ENCODE assay signal across 8 mouse cellular contexts in the genomic region with DNA sequence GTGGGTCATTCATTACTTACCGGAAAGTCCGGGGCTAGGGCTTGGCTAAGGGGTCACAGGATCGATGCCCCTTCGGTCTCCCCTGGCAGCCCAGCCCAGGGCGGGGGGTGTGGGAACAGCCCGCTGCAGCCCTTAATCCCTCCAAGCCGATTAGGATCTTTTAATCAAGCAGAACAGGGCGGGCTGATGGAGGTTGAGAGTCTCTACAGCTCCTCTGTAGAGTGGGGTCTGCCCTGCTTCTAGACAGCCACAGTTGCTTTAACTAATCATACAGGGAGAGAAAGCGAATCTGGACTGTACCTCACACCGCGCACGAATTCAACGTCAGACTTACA. TPM values are rescaled to one million over a fixed set of nuclear protein-coding genes. Genes with fewer than 3 reads are reported as not detected.
DNase-seq lines count a peak whose midpoint lies in the region; ATAC-seq and TF ChIP-seq lines count a peak whose summit lies in the region.

A gene (minus strand): TSS at position 111 of the 335 bp plus-strand sequence.

- peak within 1 kb of the TSS; percentile 60 for H3K27ac ChIP-seq in kidney, postnatal 0 days
- 0 out of 2 replicates have a peak within 1 kb of the TSS, but pooled peaks have one; percentile 63 for H3K27ac ChIP-seq in embryonic facial prominence, embryonic 14.5 days (replicated peaks; ENCODE audit: low read depth, low read length)
- no peak within 1 kb of the TSS for H3K27ac ChIP-seq in intestine, embryonic 16.5 days (ENCODE audit: low read length)
- H3K27ac ChIP-seq in neural tube, embryonic 14.5 days (ENCODE audit: low read depth, low read length), result peak within 1 kb of the TSS; percentile 67

- no peak for TF ChIP-seq CTCF in kidney, postnatal 0 days (IDR thresholded peaks at IDR 0.05; ENCODE audit: low read depth)

- ATAC-seq in kidney, postnatal 0 days (replicated peaks; ENCODE audit: low FRiP score, low read depth), result no peak
- ATAC-seq in embryonic facial prominence, embryonic 14.5 days (ENCODE audit: low read depth), result no peak
- no peak for ATAC-seq in intestine, embryonic 16.5 days
- ATAC-seq in neural tube, embryonic 14.5 days (ENCODE audit: low read depth), result no peak

- 36% methylated on average over 13 of the region's 13 CpGs for WGBS in kidney, postnatal 0 days
- 18% methylated on average over 13 of the region's 13 CpGs for WGBS in embryonic facial prominence, embryonic 14.5 days
- WGBS in intestine, embryonic 16.5 days, result 24% methylated on average over 13 of the region's 13 CpGs
- 25% methylated on average over 13 of the region's 13 CpGs for WGBS in neural tube, embryonic 14.5 days

- H3K9ac ChIP-seq in kidney, postnatal 0 days (ENCODE audit: low read depth, low read length), result peak within 1 kb of the TSS; percentile 56
- H3K9ac ChIP-seq in embryonic facial prominence, embryonic 14.5 days (ENCODE audit: low read depth, low read length), result peak within 1 kb of the TSS; percentile 60
- peak within 1 kb of the TSS; percentile 60 for H3K9ac ChIP-seq in intestine, embryonic 16.5 days (ENCODE audit: low read depth, low read length)
- peak within 1 kb of the TSS; percentile 58 for H3K9ac ChIP-seq in neural tube, embryonic 14.5 days (replicated peaks; ENCODE audit: low read depth, low read length)

- H3K27me3 ChIP-seq in kidney, postnatal 0 days (ENCODE audit: insufficient read depth, low read length), result 0 out of 2 replicates have a peak, but pooled peaks cover 5% of the 10 kb centered on the region
- H3K27me3 ChIP-seq in embryonic facial prominence, embryonic 14.5 days (replicated peaks; ENCODE audit: control insufficient read depth, insufficient read depth, low read length), result peaks cover 36% of the 10 kb centered on the region
- H3K27me3 ChIP-seq in intestine, embryonic 16.5 days (replicated peaks; ENCODE audit: control insufficient read depth, insufficient read depth, low read length), result peaks cover 16% of the 10 kb centered on the region; the same call in 1 of the 2 replicates
- peaks cover 11% of the 10 kb centered on the region for H3K27me3 ChIP-seq in neural tube, embryonic 14.5 days (ENCODE audit: control insufficient read depth, insufficient read depth, low read length)

- peak within 1 kb of the TSS; percentile 77 for H3K4me2 ChIP-seq in kidney, postnatal 0 days (ENCODE audit: low read length)
- H3K4me2 ChIP-seq in embryonic facial prominence, embryonic 14.5 days (ENCODE audit: low read depth, low read length), result peak within 1 kb of the TSS; percentile 78
- H3K4me2 ChIP-seq in intestine, embryonic 16.5 days (ENCODE audit: low read depth, low read length), result peak within 1 kb of the TSS; percentile 95
- H3K4me2 ChIP-seq in neural tube, embryonic 14.5 days (ENCODE audit: low read depth, low read length), result peak within 1 kb of the TSS; percentile 79

- no peak for DNase-seq in kidney, postnatal 0 days (ENCODE audit: low spot score)
- no peak for DNase-seq in kidney, postnatal 14 days
- DNase-seq in embryonic facial prominence, embryonic 14.5 days (ENCODE audit: low spot score), result no peak
- no peak for DNase-seq in adipocyte (ENCODE audit: low spot score)
- DNase-seq in spleen, postnatal 10 days (ENCODE audit: low spot score in 2 of 2), result no peak
- DNase-seq in cerebellum, adult 9-10 months, result no peak

- H3K36me3 ChIP-seq in kidney, postnatal 0 days (ENCODE audit: insufficient read depth, low read length), result no peaks in the 10 kb centered on the region
- H3K36me3 ChIP-seq in embryonic facial prominence, embryonic 14.5 days (ENCODE audit: control insufficient read depth, insufficient read depth, low read length), result no peaks in the 10 kb centered on the region
- H3K36me3 ChIP-seq in intestine, embryonic 16.5 days (ENCODE audit: control insufficient read depth, insufficient read depth, low read length), result no peaks in the 10 kb centered on the region
- no peaks in the 10 kb centered on the region for H3K36me3 ChIP-seq in neural tube, embryonic 14.5 days (ENCODE audit: control insufficient read depth, insufficient read depth, low read length)

- H3K4me3 ChIP-seq in kidney, postnatal 0 days (replicated peaks; ENCODE audit: low read depth, low read length), result peak within 1 kb of the TSS; percentile 36
- H3K4me3 ChIP-seq in embryonic facial prominence, embryonic 14.5 days (ENCODE audit: low read depth, low read length), result peak within 1 kb of the TSS; percentile 43
- peak within 1 kb of the TSS; percentile 55 for H3K4me3 ChIP-seq in intestine, embryonic 16.5 days (ENCODE audit: low read length)
- H3K4me3 ChIP-seq in neural tube, embryonic 14.5 days (ENCODE audit: low read depth, low read length), result peak within 1 kb of the TSS; percentile 38

- peaks cover 6% of the 10 kb centered on the region; the same call in 1 of the 2 replicates for H3K4me1 ChIP-seq in kidney, postnatal 0 days (replicated peaks; ENCODE audit: insufficient read depth, low read length)
- 0 out of 2 replicates have a peak, but pooled peaks cover 3% of the 10 kb centered on the region for H3K4me1 ChIP-seq in embryonic facial prominence, embryonic 14.5 days (ENCODE audit: control insufficient read depth, insufficient read depth, low read length)
- peaks cover 13% of the 10 kb centered on the region for H3K4me1 ChIP-seq in intestine, embryonic 16.5 days (ENCODE audit: control insufficient read depth, insufficient read depth, low read length)
- H3K4me1 ChIP-seq in neural tube, embryonic 14.5 days (ENCODE audit: control insufficient read depth, insufficient read depth, low read length), result peaks cover 8% of the 10 kb centered on the region; the same call in 1 of the 2 replicates

- H3K9me3 ChIP-seq in kidney, postnatal 0 days (replicated peaks; ENCODE audit: low read length), result no peaks in the 10 kb centered on the region
- H3K9me3 ChIP-seq in embryonic facial prominence, embryonic 14.5 days (ENCODE audit: control insufficient read depth, low read length), result no peaks in the 10 kb centered on the region
- H3K9me3 ChIP-seq in intestine, embryonic 16.5 days (ENCODE audit: control insufficient read depth, low read length), result no peaks in the 10 kb centered on the region
- H3K9me3 ChIP-seq in neural tube, embryonic 14.5 days (ENCODE audit: control insufficient read depth, low read length), result no peaks in the 10 kb centered on the region

RNA-seq across cellular contexts. Expression of the gene that starts here (rescaled TPM):
- polyA plus RNA-seq in kidney, postnatal 0 days (2015; fragmentation: Nextera tagmentation; extraction: Ambion mirVana), result 0.13 and 0.24 TPM in 2 replicates
- 0.15 and 0.33 TPM in 2 replicates for polyA plus RNA-seq in embryonic facial prominence, embryonic 14.5 days (2014; fragmentation: Nextera tagmentation; extraction: Ambion mirVana)
- polyA plus RNA-seq in intestine, embryonic 16.5 days (2015; fragmentation: Nextera tagmentation; extraction: Ambion mirVana), result 0.02 and 0.07 TPM in 2 replicates
- polyA plus RNA-seq in neural tube, embryonic 14.5 days (2014; fragmentation: Nextera tagmentation; extraction: Ambion mirVana), result 0.35 and 0.62 TPM in 2 replicates
